Mouse (Mus musculus) regulatory T cell (primary cell): ENCODE measurements at regions not wholly inside any gene's neighbourhood (a gene's known extent, or its start where the extent isn't known, plus 50 kb on each side); places are given as distances from the start of the nearest gene placed in this dataset.

Experiments
- in situ Hi-C: fragments of 300-600 bp; cut with MboI, MseI; formaldehyde crosslinking; loops from one replicate; pipeline ENCODE4 v1.15.1; 2025; ENCODE audit warnings: high pct_unique_total_duplicates

DNA sequence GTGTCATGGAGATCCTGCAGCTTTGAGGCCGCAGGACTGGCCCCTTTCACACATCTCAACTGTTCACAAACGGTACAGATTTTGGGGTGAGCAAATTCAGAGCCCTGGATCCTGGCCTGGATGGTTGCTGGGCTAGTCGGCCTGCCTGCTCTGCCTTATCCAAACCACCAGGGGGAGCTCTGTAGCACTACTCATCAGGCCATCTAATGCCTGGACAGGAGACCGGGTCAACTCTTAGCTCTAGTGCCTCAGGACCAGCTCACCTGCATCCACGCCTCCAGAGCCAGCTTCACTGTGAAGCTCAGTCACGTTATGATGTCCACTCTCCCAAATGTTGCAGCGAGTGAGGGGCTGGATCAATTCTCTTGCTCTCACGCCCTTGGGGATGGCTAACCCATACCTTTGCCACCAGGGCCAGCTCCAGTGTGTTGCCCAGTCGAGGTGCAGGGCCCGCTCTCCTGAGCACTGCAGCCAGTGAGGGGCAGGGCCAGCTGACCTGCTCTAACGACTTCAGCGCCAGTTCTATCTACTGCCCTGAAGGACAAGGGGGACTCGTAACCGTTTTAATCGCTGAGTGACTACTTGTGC, 206.8 kb downstream of the Etnk1 start:
- in situ Hi-C loops: no loop called here

- in situ Hi-C loops: no loop called here
Measured at GRCm38 (mm10) chr6:143375951-143376713, 209.1 kb downstream of the Etnk1 start.

DNA sequence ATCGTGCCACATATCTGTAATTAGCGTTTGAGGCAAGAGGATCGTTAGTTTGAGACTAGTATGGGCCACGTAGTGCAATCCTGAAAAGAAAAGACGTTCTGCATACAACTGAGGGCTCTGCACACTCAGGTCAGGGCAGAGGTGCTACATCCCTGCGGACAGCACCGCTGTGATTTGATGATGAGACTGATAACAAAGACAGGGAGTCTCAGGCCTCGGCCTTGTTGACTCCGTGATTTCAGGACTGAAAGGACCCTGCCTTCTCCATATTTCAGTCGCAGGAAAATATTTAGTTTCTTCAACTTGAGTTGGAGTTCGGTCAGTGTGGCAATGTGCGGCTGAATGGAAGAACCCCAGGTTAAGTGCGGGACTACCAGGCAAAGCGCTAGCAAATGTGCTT, 210.1 kb downstream of the Etnk1 start:
- in situ Hi-C loops: no loop called here

DNA sequence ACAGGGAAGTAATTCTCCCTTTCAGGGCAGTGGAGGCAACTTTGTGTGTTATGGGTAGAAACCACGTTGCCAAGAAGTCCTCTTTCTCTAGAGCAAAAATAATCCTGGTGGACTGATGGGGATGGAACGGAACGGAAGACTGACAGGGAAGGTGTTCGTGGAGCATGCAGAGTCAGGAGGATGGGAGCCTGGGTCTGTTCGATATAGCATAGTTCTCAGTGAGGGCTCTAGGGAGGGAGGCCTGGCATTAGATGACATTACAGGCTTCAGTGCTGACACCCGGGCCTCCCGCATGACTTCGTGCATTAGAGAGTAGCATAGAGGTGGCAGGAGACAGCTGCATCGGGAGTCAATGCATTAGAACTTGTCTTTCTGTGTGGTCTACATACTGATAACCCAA, 211.1 kb downstream of the Etnk1 start:
- in situ Hi-C loops: no loop called here

GRCm38 (mm10) chr6:143380490-143380889, 213.5 kb downstream of the Etnk1 start:
- in situ Hi-C loops: no loop called here

DNA sequence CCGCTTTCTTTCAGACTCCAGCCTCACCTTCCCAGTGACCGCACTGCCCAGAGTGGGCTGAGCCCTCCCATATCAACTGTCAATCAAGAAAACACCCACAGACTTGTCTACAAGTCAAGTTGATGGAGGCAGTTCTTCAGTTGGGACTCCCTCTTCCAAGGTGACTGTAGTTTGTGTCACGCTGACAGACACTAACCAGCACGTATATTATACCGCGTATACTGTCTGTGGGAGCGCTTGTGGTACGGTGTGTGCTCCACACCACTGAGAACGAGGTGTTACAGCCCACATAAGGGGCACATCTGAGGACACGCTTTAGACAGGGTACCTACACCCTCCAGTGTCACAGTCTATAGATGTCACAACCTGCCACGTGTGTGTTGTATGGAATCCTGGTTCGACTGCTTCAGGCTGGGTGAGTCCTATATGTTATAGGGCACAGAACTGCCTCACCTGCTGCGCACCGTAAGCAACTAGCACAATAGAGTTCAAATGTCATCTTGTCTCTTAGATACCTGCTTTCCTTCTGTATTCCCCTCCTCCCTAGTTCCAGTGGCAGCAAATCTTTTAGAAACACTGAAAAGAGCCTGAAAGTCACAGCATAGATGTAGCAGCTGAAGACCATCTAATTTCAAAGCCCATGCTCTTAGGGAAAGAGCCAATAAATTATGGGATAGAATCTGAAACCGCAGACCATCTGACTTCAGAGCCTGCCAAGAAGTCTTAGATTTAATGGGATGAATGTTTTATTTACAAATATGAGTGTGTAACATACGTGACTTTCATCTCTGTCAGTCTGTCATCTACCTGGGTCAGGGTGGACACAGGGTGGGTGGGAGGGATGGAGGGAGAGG, 219.8 kb downstream of the Etnk1 start:
- in situ Hi-C loops: no loop called here

- in situ Hi-C loops: no loop called here
Measured at GRCm38 (mm10) chr6:143393543-143394207, 226.7 kb downstream of the Etnk1 start.

DNA sequence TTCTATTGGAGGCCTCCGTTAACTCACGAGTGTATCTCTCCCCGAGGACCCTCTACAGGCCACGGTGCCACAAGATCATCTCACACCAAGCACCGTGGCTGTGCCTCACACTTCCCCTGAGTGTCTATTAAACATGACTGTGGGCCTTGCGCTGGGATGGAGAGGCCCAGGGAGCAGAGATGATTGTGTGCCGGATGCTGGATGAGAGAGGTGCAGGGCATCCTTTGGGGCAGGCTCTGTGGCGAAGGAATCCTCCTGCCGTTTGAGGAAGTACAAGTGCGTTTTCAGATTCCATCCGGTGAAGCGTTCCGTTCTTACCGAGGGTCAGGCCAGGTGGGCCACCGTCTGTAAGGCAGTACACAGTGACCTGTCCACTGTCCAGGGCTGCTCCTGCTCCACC, 227.4 kb downstream of the Etnk1 start:
- in situ Hi-C loops: no loop called here

DNA sequence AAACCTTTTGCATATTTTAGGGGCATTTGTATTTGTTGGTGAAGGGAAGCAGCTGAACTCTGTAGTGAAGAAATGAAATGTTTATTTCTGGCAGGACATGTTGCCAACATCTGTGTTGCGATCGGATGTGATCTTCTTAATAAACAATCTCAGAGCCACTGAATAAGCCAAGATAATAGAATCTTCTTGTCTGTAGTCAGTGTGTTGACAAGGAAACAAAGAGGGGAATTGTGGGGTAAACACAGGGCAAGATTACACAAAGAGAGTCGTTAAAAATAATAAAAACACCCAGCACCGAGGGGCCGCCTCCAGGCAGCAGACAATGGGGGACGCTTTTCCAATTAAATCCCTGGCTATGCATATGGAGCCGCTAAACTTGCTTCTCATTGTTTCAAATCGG, 234.4 kb downstream of the Etnk1 start:
- in situ Hi-C loops: no loop called here

GRCm38 (mm10) chr6:143401921-143402320, 234.9 kb downstream of the Etnk1 start:
- in situ Hi-C loops: no loop called here

GRCm38 (mm10) chr6:143402766-143403165, 235.7 kb downstream of the Etnk1 start:
- in situ Hi-C loops: no loop called here

GRCm38 (mm10) chr6:143404521-143404920, 237.5 kb downstream of the Etnk1 start:
- in situ Hi-C loops: no loop called here

- in situ Hi-C loops: no loop called here
Measured at GRCm38 (mm10) chr6:143412056-143412455, 245.0 kb downstream of the Etnk1 start.

GRCm38 (mm10) chr6:143412721-143413120, 245.7 kb downstream of the Etnk1 start:
- in situ Hi-C loops: no loop called here

- in situ Hi-C loops: no loop called here
Measured at GRCm38 (mm10) chr6:143414590-143415382, 247.8 kb downstream of the Etnk1 start.

- in situ Hi-C loops: no loop called here
Measured at GRCm38 (mm10) chr6:143415383-143415778, 248.4 kb downstream of the Etnk1 start.

DNA sequence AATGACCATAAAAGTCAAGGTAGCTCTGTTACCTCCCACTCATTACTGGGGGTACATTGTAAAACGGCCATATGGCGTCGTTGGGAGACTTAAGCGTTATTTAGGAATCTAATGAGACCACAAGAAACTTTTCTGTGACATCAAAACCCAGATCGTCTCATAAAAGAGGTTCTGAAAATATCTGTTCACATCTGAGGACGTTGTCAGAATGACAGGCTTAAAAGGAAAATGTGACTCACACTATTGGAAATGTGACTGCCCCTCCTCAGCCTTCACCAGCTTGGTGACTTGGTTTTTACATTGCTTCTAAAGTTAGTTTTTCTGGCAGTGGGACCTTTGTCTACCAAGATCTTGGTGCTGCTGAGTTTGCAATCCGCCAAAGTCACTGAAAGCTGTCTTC, 252.9 kb downstream of the Etnk1 start:
- in situ Hi-C loops: no loop called here

- in situ Hi-C loops: no loop called here
Measured at GRCm38 (mm10) chr6:143423026-143423425, 256.0 kb downstream of the Etnk1 start.

DNA sequence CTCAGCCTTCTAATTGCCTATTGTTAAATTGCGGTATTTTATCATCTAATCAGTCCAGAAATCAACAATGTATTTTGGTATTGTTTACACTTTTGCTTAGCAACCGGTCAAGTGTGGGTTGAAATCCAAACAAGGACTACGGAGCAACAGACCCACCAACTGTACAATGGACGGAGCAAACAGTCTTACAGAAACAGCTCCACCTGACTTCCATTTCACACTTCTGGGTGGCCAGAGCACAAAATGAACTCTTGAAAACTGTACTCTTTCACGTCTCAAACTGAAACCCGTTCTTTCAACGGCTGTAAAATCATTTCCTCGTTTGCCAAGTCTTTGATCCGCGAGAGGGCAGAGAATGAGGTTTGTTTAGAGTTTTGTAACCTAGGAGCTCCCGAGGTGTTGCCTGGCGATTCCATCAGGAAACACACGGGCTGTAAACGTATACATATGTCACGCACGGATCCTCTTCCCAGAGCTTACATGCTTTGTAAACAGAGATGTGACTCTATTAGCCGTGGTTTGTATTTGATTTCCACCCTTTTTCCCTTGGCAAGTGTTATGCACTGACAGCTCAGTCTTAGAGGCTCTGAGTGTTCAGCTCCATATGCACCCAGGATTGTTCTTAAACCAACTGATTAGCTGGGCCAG, 258.3 kb downstream of the Etnk1 start:
- in situ Hi-C loops: no loop called here

GRCm38 (mm10) chr6:143431896-143432450, 265.0 kb downstream of the Etnk1 start:
- in situ Hi-C loops: no loop called here
